Mouse (Mus musculus) cerebellum, adult 8-10 months (tissue): ENCODE measurements around the gene Podxl2.

Source experiments
- DNase-seq: peaks from one replicate; pipeline ENCODE4 v3.0.0; 2022

Gene Podxl2

GRCm38 (mm10) chr6:88886417-88886967, 11.6 kb upstream of the Podxl2 start:
- no peak for DNase-seq

- DNase-seq = no peak
Measured at GRCm38 (mm10) chr6:88885644-88886416, 11.0 kb upstream of the Podxl2 start.

- DNase-seq = no peak
Measured at GRCm38 (mm10) chr6:88884690-88885089, 9.8 kb upstream of the Podxl2 start.

- DNase-seq = no peak
Measured at GRCm38 (mm10) chr6:88884195-88884594, 9.4 kb upstream of the Podxl2 start.

GRCm38 (mm10) chr6:88881334-88881733, 6.5 kb upstream of the Podxl2 start:
- DNase-seq = no peak

- DNase-seq = no peak
Measured at GRCm38 (mm10) chr6:88879471-88879870, 4.6 kb upstream of the Podxl2 start.

GRCm38 (mm10) chr6:88873965-88874867, 628 bp downstream of the Podxl2 start:
- no peak for DNase-seq

GRCm38 (mm10) chr6:88872811-88873210, 2.0 kb downstream of the Podxl2 start:
- DNase-seq = no peak

- no peak for DNase-seq
Measured at GRCm38 (mm10) chr6:88871546-88871945, 3.3 kb downstream of the Podxl2 start.

GRCm38 (mm10) chr6:88870594-88870993, 4.2 kb downstream of the Podxl2 start:
- DNase-seq = no peak

GRCm38 (mm10) chr6:88869459-88869858, 5.4 kb downstream of the Podxl2 start:
- no peak for DNase-seq

GRCm38 (mm10) chr6:88865704-88866103, 9.1 kb downstream of the Podxl2 start:
- no peak for DNase-seq

- no peak for DNase-seq
Measured at GRCm38 (mm10) chr6:88860914-88861313, 13.9 kb downstream of the Podxl2 start.

- no peak for DNase-seq
Measured at GRCm38 (mm10) chr6:88858341-88858740, 16.5 kb downstream of the Podxl2 start.

GRCm38 (mm10) chr6:88857830-88858229, 17.0 kb downstream of the Podxl2 start:
- no peak for DNase-seq

- DNase-seq = peak; percentile 71
Measured at GRCm38 (mm10) chr6:88857249-88857648, 17.6 kb downstream of the Podxl2 start.

GRCm38 (mm10) chr6:88855636-88856035, 19.2 kb downstream of the Podxl2 start:
- DNase-seq = peak; percentile 82

GRCm38 (mm10) chr6:88854509-88854908, 20.3 kb downstream of the Podxl2 start:
- DNase-seq = no peak

- DNase-seq = no peak
Measured at GRCm38 (mm10) chr6:88850034-88850433, 24.8 kb downstream of the Podxl2 start.

GRCm38 (mm10) chr6:88849270-88849669, 25.6 kb downstream of the Podxl2 start:
- DNase-seq = no peak

GRCm38 (mm10) chr6:88847571-88847970, 27.3 kb downstream of the Podxl2 start:
- DNase-seq = no peak

GRCm38 (mm10) chr6:88844901-88845565, 29.8 kb downstream of the Podxl2 start:
- DNase-seq = no peak
